Mouse (Mus musculus): ENCODE data around the gene Bach1.
A peak's percentile ranks its signal among the peaks of the same experiment; 100 is the strongest.

Bach1 gene

DNA sequence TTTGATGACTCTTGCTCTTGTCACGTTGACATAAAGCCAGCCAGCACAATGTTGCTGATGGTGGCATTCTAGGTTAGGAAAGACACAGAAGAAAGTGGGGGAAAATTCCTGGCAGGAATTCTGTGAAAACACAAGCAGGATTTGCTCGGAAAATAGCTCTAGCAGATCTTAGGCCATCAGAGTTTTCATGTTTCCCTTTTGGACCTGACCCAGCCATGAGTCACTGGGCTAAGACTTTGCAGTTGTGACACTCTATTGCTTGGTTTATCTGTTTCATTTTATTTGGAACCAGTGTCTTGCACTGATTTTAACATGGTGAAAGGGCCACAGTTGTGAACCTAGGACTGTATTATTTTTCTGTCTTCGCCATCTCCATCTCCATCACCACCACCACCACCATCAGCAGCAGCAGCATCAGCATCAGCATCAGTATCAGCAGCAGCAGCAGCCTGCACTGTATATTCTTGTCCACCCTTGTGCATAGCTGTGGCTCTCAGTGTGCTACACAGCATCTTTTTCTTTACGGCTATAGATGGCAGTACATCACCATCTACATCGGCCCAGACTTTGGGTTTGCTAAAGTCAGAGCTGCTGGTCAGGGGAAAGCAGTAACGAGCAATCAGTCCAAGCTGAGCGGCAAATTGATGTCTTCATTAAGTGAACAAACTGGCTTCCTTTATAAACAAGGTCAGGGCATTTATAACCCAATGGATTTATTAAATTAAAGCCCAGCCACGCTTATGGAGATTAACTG lies 46.6 kb downstream of the Bach1 start:
- no peak for DNase-seq

DNA sequence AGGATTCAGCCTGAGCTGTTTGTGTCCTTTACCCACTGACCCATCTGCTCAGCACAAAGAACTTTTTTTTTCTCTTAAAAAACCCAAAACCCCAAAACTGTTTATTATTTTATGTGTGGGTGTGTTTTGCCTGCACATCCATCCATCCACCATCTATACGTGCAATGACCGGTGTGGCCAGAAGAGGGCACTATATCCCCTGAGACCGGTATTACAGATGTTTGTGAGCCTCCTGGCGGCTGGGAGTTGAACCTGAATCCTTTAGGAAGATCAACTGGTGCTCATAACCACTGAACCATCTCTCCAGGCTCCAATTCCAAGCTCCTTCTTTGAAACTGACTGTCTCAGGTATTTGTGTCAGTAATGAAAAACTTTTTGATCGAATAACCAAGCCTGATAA lies 48.0 kb downstream of the Bach1 start:
- peak; percentile 93 for DNase-seq

DNA sequence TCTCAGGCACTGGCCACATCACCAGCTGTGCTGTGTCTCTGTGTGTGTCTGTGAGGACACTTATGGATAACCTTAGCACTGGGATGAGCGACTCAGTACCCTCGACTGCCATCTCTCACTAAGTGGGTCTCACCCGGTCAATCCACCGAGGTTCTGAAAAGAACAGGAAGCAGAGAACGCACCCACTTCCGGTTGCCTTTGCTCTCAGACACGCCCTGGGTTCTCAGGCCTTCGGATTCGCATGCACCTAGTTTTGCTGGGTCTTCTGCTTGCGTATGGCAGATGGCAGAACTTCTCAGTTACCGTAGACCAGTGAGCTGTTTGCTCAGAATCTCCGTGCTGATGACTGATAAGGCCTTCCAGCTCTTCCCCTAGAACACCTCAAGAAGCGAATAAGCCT lies 52.5 kb downstream of the Bach1 start:
- DNase-seq, result peak; percentile 52

DNA sequence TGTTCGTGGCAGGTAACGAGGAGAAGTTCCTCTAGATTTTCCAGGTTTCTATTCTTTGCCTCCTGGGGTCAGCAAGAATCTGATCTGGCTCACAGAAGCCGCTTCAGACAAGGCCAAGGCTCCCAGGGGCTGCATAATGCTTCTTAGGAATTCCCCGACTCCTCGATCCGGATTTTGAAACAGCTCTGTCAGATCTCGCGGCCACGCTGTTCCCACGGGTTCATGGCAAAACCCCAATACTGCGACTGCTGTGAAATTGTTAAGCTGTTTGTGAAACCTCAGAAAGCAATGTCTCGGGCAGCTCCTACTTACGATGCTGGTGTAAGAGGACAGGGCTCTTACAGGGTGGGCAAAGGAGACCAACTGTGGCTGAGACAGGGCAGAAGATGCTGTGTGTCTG lies 53.7 kb downstream of the Bach1 start:
- DNase-seq, result no peak

DNA sequence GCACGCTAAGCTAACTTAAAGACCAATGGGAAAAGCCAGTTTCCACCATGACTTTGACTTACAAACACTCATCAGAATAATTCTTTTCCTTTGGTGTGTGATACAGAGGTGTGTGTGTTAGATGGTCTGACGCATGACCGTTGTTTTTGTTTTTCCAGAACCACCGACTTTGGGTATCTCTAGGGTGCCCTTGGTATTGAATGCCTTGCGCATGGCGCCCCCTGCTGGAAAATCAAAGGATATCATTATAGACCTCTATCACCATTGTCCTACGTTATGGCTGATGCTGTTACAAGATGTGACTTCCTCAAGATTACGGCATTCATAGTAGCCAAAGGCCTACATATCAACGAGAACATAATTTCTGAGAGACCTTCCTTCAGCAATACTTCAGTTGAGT lies 56.1 kb downstream of the Bach1 start:
- DNase-seq, result peak; percentile 91

DNA sequence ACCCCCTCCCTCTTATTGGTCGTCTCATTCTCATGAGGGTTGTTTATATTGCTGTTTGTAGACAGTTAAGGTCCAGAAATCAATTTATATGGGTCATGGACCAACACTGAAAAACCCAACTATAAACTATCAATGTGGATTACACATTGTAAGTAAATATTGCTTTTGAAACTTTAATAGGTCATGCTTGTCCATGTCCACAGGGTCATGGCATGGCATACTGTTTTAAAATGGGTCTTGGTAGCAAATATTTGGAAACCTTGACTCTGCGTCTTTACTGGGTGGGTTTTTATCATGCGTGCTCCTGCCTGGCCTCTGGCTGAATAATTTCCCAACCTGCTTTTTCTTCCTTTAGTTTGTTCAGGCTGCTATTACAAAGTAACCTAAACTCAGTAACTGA lies 57.2 kb downstream of the Bach1 start:
- no peak for DNase-seq

DNA sequence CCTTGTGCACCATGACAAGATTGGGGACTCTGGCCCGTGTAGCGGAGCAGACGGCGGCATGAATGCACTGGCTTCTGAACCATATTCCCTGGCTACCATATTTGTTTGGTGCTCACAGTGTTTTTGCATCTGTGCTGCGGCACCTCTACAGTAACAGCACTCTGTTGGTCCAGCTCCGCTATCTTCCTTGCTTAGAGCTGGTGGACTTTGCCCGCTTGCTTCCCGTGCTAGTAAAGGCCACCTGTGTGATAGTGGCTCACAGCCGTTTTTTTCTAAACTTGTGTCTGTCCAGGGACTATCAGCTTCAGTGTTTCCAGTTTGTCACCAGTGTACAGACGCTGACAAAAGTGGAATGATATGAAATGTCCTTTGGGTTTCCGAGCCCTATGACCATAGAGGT lies 59.3 kb downstream of the Bach1 start:
- no peak for DNase-seq

DNA sequence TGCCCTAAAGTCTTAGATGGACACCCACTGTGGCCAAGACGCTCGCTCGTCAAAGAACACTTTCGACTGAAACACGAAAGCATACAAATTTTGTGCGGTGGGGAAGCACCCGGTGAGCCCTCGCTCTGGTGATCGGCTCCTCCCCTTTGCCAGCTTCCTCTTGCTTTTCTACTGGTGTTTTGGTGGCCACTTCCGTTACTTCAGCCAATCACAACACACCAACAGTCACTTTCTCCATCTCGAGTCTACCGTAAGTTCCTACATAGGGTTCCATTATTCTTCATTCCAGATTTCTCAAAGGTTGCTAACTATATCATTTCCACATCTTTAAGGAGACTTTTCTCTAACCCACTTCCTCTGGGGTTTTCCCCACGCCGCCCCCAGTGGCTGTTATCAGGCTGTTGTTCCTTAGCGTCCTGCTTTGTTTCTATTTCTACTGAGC lies 65.9 kb downstream of the Bach1 start:
- DNase-seq, result no peak

DNA sequence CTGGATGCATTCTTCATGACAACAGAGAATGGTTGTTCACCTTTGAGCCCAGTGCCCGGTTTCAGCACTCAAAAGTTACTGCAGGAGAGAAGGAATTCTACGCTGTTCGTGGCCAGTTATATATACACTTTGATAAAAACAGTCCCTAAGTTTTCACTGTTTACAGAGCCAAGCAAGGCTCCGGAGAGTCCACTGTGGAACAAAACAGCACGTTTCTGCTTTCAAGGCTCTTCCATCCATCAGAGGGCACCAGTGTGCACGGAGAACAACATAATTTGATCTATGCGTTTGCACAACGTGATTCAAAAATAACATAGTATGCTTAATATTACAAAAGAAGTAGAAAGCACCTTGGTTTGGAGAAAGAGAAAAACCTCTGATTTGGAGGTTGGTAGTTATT lies 67.2 kb downstream of the Bach1 start:
- no peak for DNase-seq

DNA sequence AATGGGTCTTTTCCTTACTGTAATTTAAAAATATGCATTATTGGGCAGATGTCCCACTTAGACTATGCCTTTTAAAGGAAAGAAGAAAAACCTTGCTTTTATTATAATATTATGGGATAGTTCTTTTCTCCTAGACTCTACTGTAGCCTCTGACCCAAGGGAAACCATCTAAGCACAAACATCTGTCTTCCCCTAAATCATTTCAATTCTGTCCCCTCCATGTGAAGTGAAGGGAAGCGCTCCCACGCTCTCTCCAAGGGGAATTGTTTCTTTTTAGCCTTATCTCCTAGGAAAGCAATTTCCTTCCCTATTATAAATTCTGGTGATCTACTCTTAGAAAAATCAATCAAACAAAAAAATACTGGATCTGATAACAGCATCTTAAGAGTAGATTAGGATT lies 71.8 kb downstream of the Bach1 start:
- no peak for DNase-seq

DNA sequence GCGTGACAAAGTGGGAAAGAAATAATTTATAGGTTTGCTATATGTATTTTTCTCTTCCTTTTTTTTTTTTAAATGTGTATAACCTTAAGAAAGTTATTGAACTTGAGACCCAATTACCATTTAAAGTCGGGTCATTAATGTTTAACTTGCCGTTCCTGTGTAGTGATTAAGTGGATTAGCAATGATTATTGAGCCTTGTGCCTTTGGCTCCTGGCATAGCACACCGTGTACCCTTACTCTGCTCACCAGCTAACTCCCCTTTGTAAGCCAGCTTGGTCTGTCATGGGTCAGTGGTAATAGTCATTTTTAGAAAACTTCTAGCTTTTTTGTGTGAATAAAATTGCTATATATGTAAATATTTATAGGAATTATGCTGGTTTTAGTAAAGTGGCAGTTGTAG lies 73.2 kb downstream of the Bach1 start:
- no peak for DNase-seq

DNA sequence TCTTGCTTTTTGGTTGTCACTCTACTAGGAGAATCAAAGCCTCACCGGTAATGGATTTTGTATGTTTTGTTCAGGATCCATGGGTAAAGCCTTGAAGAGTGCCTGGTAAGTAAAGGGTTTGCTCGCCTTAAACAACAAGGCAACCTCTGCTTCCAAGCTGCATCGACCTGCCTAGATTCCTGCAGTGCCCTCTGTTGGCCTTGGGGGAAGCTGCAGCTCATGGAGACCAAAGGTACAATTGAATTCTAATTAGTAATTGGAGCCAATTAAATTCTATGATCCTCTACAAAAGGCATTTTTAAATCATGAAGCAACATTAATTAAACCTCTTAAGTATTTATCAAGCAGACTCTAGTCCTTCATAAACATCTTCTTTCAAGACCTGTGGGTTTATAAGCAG lies 75.7 kb downstream of the Bach1 start:
- peak; percentile 68 for DNase-seq

DNA sequence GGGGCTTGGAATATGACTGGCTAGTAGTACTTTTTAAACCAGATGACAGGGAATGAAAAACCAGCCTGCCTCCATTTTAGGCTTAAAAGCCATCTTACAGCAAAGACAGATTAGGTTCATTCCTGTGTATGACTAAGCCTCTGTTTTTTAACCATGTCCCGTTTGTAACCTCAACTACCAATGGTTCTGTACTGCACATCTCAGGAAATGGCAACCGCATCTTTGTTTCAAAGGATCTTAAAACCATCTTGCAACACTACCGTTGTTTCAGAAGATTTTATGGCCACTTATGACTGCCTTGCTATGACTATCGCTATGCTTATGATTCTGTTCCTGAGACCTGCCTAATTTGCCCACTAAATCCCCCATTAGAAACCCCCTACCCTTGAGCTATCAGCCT lies 78.6 kb downstream of the Bach1 start:
- no peak for DNase-seq

DNA sequence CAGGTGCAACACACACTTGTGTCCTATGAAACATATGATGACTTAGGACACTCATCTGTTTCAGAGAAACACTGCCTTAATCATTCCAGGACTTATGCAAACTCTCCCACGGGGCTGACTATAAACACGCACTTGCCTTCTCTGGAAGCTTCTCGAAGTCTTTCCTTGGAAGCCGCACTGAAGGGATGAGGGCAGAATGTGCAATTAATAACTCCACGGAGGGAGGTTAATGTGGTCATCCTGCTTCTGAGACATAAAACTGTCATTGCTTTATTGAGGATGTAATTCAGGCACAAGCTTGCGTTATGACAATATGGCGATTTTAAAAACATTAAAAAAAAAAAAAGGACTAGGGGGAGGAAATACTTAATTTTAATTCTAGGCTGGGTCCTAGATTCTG lies 82.9 kb downstream of the Bach1 start:
- no peak for DNase-seq
